Mouse (Mus musculus) C2C12 (cell line): ENCODE results near the gene Evx1.

Experiments
- CEBPB ChIP-seq: IDR thresholded peaks from one replicate; pipeline ENCODE4 v1.6.1; 2011; ENCODE audit warnings: low read depth, mild to moderate bottlenecking, control low read depth, moderate library complexity
- CTCF ChIP-seq: IDR thresholded peaks from one replicate; pipeline ENCODE4 v1.5.1; 2011; ENCODE audit not compliant: control insufficient read depth, insufficient read depth, insufficient read length
- MAX ChIP-seq: IDR thresholded peaks from one replicate; pipeline ENCODE4 v1.6.1; 2011; ENCODE audit warnings: mild to moderate bottlenecking, control low read depth
- MYOD1 ChIP-seq: IDR thresholded peaks from one replicate; pipeline ENCODE4 v1.6.1; 2011; ENCODE audit warnings: low read depth; ENCODE audit not compliant: control insufficient read depth, insufficient read length
- MYOG ChIP-seq: IDR thresholded peaks from one replicate; pipeline ENCODE4 v1.6.1; 2011; ENCODE audit not compliant: control insufficient read depth, insufficient read length; ENCODE audit errors: extremely low read depth
- USF1 ChIP-seq: IDR thresholded peaks from one replicate; pipeline ENCODE4 v1.6.1; 2011; ENCODE audit warnings: low read depth, mild to moderate bottlenecking, control low read depth, moderate library complexity

DNA sequence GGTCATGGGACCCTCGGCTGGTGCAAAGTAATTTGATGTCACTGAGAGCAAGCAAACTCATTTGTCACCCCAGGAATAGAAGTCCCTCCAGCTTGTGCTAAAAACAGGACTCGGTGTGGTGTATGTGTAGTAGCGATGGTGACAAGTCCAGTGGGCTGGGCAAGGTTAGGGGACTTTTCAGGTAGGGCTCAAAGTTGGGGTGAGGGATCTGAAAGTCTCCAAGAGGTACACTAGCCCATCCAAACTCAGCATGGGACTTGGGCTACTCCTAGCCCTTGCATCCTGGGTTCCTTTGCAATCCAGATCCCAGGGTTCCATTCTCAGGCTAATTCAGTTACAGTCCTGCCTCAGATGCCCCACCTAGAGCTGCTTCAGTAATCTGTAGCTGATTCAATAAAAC is 44.5 kb upstream of the Evx1 start:
- TF ChIP-seq CTCF = no peak
- no peak for TF ChIP-seq MYOD1
- no peak for TF ChIP-seq USF1
- no peak for TF ChIP-seq MYOG
- TF ChIP-seq MAX = no peak
- no peak for TF ChIP-seq CEBPB
